Mouse (Mus musculus): ENCODE results near the gene Abraxas1.

Gene Abraxas1

GRCm38 (mm10) chr5:100820483-100821184 lies at the start of gene Abraxas1:
Abraxas1 (minus strand) TSS chr5:100820965.
- peak; percentile 79 to 81 for DNase-seq (ENCODE audit: low spot score in 2 of 2)

- no peak for DNase-seq (ENCODE audit: low spot score in 2 of 2)
Measured at GRCm38 (mm10) chr5:100869197-100869895, 48.6 kb upstream of the Abraxas1 start.

- DNase-seq (ENCODE audit: low spot score in 2 of 2), result peak in 1 of 2 experiments; percentile 20
Measured at GRCm38 (mm10) chr5:100866183-100866582, 45.4 kb upstream of the Abraxas1 start.

GRCm38 (mm10) chr5:100864438-100864837 lies 43.7 kb upstream of the Abraxas1 start:
- DNase-seq (ENCODE audit: low spot score in 2 of 2), result no peak

GRCm38 (mm10) chr5:100863091-100863490 lies 42.3 kb upstream of the Abraxas1 start:
- DNase-seq (ENCODE audit: low spot score in 2 of 2), result no peak

- DNase-seq (ENCODE audit: low spot score in 2 of 2), result no peak
Measured at GRCm38 (mm10) chr5:100861811-100862210, 41.0 kb upstream of the Abraxas1 start.

- DNase-seq (ENCODE audit: low spot score in 2 of 2), result no peak
Measured at GRCm38 (mm10) chr5:100861140-100861539, 40.4 kb upstream of the Abraxas1 start.

- DNase-seq (ENCODE audit: low spot score in 2 of 2), result no peak
Measured at GRCm38 (mm10) chr5:100860417-100861053, 39.8 kb upstream of the Abraxas1 start.

- no peak for DNase-seq (ENCODE audit: low spot score in 2 of 2)
Measured at GRCm38 (mm10) chr5:100856552-100856951, 35.8 kb upstream of the Abraxas1 start.

GRCm38 (mm10) chr5:100853963-100854362 lies 33.2 kb upstream of the Abraxas1 start:
- DNase-seq (ENCODE audit: low spot score in 2 of 2), result no peak

GRCm38 (mm10) chr5:100847143-100847542 lies 26.4 kb upstream of the Abraxas1 start:
- no peak for DNase-seq (ENCODE audit: low spot score in 2 of 2)

- no peak for DNase-seq (ENCODE audit: low spot score in 2 of 2)
Measured at GRCm38 (mm10) chr5:100846599-100846920, 25.8 kb upstream of the Abraxas1 start.

GRCm38 (mm10) chr5:100845848-100846598 lies 25.3 kb upstream of the Abraxas1 start:
- DNase-seq (ENCODE audit: low spot score in 2 of 2), result peak; percentile 37 to 45

- DNase-seq (ENCODE audit: low spot score in 2 of 2), result peak; percentile 5 to 7
Measured at GRCm38 (mm10) chr5:100845485-100845847, 24.7 kb upstream of the Abraxas1 start, which contains the start of gene Gpat3. Gpat3 (plus strand) TSS chr5:100845713.

- DNase-seq (ENCODE audit: low spot score in 2 of 2), result no peak
Measured at GRCm38 (mm10) chr5:100844485-100844884, 23.7 kb upstream of the Abraxas1 start.

- no peak for DNase-seq (ENCODE audit: low spot score in 2 of 2)
Measured at GRCm38 (mm10) chr5:100837907-100838306, 17.1 kb upstream of the Abraxas1 start.

- DNase-seq (ENCODE audit: low spot score in 2 of 2), result no peak
Measured at GRCm38 (mm10) chr5:100835862-100836538, 15.2 kb upstream of the Abraxas1 start.

- DNase-seq (ENCODE audit: low spot score in 2 of 2), result no peak
Measured at GRCm38 (mm10) chr5:100833841-100834240, 13.1 kb upstream of the Abraxas1 start.

GRCm38 (mm10) chr5:100832680-100833079 lies 11.9 kb upstream of the Abraxas1 start:
- no peak for DNase-seq (ENCODE audit: low spot score in 2 of 2)

- DNase-seq (ENCODE audit: low spot score in 2 of 2), result no peak
Measured at GRCm38 (mm10) chr5:100828701-100829100, 7.9 kb upstream of the Abraxas1 start.

- no peak for DNase-seq (ENCODE audit: low spot score in 2 of 2)
Measured at GRCm38 (mm10) chr5:100826531-100826930, 5.8 kb upstream of the Abraxas1 start.
